Mouse (Mus musculus): ENCODE measurements around the gene Paxbp1.
"Not testable (repeated sequence)": the region's sequence is repeated elsewhere in the genome, so short reads cannot be mapped to it uniquely, and the experiment has no call there.

Gene Paxbp1

DNA sequence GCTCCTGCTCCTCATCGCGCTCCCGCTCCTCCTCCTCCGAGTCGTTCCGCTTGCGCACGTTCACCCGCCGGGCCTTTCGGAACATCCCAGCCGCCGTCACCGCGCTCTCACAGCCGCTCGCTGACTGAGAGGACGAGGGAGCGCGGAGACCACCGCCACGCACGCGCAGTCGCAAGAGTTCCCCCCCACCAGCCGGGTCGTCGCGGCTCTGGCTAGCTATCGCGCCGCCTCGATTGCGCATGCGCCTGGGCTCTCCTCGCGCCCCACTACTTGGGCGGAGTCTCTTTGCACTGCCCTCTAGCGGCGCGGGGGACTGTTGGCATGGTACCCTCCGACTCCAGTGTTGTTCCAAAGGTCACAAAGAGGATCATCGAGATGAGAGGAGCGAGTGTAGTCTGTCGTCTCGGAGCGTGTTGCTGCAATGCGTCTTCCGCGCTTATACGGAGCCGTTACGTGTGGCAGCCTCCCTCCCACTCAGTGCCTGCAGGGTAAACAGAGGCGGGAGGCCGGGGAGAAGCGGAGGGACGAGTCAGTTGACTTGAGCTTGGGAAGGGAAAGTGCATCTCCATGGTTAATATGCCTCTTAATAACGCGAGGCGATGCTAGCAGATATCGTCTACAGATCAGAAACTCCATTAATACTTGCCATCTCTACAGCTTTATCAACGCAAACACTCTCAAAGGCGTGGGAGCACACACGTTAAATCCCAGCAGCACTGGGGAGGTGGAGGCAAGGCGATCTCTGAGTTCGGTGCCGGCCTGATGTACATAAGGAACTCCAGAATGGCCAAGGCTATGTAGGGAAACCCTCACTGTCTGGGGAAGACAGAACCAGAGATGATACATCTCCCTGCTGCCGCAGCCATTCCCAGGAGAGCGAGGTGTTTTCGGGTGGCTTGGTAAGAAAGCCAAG is at the start of gene Paxbp1:
Gene Paxbp1 (minus strand): TSS at position 274 of the 913 bp plus-strand sequence.
- DNase-seq (ENCODE audit: low spot score): peak; percentile 89

DNA sequence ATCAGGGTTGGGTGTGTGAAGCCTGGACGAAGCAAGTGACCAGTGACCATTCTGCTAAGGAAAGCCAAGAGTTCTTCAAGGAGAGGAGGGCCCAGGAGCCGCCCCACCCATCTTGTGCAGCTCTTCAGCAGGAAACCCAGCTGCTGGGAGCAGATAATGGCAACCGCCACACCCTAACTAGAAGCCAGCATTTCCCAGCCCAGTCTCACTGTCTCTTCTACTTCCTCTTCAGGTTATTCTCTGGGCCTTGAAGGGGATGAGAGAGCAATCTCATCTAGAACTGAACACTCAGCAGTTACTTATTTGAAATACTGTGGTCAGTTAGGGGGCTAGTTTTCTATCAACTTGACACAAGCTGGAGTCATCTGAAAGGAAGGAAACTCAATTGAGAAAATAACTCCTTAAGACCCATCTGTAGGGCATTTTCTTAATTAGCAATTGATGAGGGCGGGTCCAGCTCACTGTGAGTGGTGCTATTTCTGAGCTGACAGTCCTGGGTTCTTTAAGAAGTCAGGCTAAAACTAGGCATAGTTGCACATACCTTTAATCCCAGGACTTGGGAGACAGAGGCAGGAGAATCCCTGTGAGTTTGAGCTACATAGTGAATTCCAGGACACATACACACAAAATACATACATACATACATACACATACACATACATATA is 42.4 kb upstream of the Paxbp1 start:
- DNase-seq (ENCODE audit: low spot score): peak; percentile 71

DNA sequence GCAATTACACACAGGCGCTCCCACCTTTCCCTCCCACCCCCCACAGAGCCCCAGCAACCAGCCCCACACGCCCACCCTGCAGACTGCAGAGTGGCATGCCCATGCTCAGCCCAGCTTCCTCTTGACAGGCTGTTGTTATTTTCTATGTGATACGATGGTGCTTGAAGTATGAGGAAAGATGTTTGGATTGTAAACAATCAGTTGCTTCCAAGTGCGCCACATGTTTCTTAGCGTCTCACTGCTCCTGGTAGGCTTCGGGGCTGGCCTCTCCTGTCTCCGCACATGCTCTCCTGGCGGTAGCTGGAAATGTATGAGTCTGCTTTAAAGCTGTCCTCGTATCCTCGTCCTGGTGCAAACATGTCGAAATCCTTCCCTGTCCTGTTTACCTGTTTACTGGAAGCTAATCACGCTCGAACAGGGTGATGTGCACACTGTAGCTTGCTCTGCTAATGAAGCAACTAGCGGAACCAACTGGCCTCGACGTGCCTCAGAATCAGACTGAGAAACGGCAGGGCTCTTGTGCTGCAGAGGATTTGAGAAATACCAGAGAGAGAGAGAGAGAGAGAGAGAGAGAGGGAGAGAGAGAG is 41.0 kb upstream of the Paxbp1 start:
- no peak for DNase-seq (ENCODE audit: low spot score)

DNA sequence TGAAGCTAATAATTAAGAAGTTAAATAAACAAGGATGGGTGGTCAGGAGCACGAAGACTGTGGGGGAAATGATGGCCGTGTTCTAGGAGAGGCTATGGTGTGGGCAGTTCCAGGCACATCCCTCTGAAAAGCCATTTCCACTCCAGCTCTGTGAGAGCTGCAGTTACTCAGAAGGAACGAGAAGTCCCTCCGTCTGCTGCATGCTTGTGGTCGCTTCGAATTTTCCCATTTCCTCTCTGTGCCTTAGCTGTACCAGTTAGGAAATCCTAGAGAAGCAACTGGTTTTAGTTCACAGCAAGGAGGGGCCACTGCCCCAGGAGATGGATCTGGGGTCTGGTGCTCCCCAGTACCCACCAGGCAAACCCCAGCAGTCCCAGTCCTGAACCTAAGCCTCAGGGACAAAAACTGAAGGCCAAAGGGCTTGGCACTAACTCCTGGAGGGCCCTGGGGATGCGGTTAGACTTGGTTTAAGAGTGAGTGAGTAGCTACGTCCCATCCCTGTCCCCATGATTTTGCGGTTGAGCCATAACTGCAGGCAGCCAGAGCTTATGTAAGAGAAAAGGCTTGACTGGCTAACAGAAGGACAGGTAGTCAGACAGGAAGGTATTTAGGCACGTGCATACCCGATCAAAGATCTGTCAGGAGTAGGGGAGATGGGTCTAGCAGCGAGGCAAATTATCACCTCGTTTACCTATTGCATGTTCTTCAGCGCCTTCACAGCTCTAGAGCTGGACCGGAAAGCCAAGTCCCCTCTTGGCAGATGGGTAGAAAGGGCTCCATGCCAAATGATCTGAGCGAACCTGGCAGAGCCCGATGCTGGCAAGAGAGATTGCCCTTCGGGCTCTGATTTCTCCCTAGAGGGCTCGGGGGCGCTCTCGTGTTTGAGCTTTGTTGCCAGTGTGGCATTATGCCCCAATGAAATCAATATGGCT is 40.2 kb upstream of the Paxbp1 start:
- no peak for DNase-seq (ENCODE audit: low spot score)

DNA sequence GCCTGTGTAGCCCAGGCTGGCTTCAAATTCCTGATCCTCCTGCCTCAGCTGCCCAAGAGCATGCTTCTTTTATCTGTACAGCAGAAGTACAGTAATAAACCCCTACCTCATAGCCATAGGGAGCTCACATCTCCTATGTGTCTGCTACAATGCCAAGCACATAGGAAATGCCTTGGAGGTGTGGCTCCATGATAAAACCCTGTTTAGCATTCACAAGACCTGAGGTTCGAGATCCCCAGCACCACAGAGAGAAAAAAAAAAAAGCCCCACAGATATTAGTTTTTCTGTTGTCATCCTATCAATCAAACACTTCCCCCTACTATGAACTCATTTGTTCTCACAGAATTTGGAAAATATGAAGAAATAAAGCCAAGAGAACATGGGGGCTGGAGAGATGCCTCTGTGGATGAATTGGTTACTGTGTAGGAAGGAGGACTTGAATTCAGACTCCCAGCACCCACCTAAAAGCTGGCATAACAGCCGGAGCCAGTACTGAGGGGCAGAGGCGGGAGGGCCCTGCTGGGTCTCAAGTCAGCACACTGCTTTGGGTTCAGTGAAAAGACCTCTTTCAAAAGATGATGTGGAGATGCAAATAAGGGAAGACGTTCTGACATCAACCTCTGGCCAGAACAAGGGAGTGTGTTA is 38.8 kb upstream of the Paxbp1 start:
- no peak for DNase-seq (ENCODE audit: low spot score)

DNA sequence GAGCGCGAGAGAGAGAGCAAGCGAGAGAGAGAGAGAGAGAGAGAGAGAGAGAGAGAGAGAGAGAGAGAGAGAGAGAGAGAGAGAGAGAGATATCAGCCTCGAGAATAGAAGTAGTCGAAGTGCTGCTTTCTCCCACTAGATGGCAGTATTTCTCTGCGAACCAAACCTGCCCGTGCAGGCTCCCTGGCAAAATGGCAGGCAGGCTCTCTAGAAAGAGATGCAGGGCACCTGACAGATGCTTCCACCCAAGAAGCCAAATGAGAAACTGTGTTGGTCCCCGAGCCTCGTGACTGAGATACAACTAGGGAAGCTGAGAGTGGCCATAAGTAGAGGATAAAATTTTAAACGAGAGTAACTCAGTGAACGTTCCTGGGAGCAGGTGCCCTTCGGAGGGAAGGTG is 37.2 kb upstream of the Paxbp1 start:
- DNase-seq (ENCODE audit: low spot score): peak; percentile 56

DNA sequence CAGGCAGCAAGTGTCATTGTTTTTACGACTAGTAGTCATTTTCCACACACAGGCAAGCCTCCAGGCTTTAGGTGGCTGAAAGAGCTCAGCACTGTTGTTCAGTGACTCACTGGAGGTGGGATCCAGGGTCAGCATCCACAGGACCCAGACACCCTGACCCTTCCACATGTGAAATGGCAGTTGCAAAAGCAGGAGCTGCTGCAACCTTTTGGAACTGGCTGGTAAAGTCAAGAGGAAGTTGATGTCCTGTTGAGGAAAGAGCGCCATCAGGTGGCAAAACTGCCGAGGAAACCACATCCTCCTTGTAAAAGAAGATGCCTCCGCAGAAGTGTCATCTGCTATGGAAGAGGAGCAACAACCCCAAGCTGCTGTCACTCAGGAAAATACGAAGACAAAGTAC is 31.8 kb upstream of the Paxbp1 start:
- DNase-seq (ENCODE audit: low spot score): no peak

DNA sequence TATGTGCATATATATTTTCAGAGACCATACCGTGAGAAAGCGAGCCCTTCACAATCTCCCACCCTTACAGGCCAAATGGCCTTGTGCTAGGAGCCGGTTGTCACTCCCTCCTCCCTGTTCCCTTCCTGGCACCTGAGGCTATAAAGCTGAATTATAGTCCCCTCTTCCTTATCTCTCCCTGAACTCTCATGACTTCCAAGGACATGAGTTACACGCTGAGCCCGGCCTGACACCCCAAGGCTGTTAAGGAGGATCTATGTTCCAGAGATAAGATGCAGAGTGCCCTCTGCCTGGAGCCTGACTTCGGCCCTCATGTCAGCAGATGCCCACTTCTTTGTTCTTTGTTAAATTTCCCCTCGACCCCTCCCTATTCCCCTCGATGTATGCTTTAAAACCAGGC is 31.1 kb upstream of the Paxbp1 start:
- DNase-seq (ENCODE audit: low spot score): not testable (repeated sequence)

DNA sequence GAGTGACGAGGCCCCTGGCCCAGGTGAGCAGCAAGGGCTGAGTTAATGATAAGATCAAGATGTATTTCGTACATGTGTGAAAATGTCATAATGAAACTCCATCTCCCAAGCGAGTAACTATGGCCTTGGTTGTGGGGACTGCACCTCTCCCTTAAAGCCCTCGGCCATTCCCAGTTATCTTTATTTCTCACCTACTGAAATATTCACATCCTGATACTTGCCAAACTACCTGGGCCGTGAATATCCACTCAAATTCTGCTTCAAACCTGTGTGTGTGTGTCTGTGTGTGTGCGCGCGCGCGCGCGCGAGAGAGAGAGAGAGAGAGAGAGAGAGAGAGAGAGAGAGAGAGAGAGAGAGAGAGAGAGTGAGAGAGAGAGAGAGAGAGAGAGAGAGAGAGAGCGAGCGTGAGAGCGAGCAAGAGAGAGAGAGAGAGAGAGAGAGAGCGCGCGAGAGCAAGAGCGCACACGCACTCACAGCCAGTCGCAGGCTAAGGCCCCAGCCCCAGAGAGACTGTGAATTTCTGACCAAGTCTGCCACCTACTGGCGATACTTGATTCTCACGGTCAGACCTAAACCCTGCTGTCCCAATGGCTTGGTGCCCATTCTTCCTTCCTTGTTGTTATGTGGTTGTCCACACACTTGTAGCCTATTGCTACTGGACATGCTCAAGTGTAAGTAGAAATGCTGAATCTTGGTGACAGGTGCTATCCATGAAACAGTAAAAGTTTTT is 29.0 kb upstream of the Paxbp1 start:
- DNase-seq (ENCODE audit: low spot score): peak; percentile 69

DNA sequence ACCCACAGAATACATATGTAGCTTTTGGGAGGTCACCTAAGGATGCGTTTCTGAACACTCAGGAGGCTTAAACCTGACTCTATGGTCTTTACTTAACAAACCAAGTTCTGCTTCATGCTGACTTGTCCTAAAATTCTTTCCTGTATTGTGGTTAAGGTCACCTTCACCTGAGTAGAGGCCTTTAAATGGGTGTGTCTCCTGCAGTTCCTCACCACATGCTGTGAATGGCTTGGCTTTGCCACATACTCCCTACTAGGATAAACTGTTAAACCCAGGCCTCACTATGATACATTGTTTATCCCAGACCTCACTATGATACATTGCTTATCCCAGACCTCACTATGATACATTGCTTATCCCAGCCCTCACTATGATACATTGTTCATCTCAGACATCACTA is 27.9 kb upstream of the Paxbp1 start:
- no peak for DNase-seq (ENCODE audit: low spot score)

DNA sequence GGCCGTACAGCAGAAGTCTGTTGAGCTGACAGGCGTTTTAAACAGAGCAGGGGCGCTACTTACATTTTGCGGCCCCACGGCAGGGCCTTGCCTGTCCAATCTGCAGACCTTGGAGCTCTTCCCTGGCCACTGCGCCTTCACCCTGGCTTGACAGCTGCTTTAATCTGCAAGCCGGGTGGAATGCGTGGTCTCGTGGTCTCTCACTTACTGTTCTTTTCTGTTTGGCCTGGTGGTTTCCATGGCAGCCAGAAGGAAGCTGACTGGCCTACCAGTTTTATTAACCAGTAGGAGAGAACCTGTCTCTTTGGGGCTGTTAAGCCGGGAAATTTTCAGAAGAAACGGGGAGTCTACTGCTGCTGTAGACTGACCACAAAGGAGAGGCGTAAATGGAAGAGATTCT is 24.6 kb upstream of the Paxbp1 start:
- DNase-seq (ENCODE audit: low spot score): no peak

DNA sequence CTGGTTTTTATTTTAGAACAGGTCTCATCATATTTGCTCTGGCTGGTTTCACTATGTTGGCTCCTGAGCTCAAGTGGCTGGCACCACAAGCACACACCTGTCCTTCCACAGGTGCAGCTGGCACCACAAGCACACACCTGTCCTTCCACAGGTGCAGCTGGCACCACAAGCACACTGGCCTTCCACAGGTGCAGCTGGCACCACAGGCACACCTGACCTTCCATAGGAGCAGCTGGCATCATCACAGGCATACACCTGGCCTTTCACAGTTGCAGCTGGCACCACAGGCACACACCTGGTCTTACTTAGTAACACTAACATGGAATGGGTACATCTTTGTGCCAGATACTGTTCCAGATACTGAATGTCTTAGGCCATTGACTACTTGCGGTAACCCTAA is 22.8 kb upstream of the Paxbp1 start:
- no peak for DNase-seq (ENCODE audit: low spot score)

DNA sequence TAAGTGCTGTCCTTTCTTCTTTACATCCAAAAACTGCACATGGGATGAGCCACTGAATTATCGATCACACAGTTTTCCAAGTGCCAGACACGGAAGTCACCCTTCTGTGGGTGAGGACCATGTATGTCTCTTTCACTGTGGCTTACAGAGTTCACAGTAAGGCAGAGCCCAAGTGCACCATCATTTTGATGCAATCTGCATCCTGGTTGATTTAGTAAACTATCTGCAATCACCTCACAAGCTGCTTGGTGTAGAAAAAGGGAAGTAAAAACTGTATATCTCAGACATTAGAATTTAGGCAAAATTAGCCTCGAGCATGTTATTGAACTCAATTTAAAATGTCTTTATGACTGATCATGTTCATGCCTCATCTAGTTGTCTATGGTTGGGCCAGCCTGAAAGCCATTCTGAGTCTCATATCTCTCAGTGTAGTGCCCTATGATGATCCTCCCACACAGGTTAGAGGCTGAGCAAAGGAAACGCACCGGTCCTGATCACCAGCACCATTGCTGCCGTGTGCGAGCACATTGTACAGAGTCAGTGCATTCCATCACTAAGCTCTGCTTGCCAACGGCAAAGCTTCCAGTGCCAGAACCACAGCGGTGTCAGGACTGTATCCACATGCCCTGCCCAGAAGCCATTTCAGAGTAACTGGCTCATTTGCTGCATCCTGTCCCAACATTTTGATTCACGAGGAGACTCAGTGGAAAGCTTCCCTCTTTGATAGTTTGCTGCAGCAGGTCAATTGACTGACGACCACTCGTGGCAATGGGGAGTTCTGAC is 20.4 kb upstream of the Paxbp1 start:
- no peak for DNase-seq (ENCODE audit: low spot score)

DNA sequence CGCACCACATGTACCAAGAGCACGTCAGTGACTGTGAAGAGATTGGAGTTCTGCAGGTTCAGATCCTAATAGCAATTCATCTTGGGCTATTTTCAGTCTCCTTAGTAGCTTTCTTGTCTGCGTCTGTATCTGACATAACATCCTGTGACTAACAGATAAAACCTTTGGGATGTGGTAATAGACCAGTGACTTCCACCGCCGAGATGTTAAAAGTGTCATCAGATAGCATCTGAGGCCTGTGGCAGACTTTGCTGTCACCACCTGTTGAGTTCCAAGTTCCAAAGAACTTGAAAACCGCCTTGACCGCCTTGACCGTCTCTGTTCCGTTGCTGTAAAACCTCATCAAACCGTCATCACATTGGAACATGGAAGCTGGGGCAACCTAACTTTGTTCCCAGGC is 19.4 kb upstream of the Paxbp1 start:
- no peak for DNase-seq (ENCODE audit: low spot score)

DNA sequence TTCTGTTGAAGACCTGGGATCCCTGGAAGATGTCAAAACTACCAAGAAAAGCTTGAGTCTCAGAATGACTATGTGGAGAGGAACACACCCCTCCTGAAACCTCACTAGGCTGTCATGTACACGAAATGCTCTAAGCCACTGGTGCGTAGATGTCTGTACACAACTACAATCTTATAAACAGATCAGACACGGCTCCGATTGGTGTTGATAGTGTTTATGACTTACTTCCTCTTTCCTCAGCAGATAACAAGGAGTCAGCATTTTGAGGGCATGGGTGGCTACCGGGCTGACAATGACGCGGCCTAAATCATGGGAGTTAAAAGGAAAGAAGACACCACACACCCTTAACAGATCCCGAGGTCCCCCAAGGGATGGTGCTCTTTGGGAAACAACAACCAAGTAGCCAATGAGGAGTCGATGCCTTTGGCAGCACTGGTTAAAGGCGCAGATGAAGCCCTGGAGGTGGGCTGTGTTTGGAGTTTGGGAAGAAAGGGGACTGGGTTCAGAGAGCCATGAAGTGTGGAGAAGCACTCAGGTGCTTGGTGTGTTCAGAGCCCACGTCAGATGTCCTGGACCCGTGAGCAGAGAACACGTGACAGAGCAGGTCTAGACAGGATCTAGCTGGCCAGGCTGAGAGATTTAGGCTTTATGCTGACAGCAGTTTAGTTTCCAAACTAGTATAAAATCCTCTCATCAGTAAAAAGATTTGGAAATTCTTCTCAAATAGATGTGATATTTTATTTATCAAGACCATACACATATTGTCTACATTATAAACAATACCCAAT is 17.4 kb upstream of the Paxbp1 start:
- no peak for DNase-seq (ENCODE audit: low spot score)

DNA sequence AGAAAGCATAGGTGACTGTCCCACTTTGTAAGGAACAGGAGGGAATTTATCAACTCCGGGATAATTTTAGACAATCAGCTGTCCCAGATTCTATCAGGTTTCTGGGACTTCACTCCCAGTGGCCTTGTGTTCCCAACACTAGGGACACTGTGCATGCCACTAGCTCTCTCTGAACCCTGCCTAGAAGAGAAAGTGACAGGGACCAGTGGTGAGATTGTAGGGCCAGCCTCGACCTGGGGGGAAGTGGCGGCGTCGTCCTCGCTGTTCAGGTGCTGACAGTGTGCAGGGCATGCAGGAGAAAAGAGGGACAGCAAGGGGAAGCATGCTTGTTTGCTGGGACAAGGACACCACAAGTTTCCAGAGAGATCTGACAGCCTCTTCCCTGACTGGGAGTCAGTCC is 13.4 kb upstream of the Paxbp1 start:
- no peak for DNase-seq (ENCODE audit: low spot score)

DNA sequence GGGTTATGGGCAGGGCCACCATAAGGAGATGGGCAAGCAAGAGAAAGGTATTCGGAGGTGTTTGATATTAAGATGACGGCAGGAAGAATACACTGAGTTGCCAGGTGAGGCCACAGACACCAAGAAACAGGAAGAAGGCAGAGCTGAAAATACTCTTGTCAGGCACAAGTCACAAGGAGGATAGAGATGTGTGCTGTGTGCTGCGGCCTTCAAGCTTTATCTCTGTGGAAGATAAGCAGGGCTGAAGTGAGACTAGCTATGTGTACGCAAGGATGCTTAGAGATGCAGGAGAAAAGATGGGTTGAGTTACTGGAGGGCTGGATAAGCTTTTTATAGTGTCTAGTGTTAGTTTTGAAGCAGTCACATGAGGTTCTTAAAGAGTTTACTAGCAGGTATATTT is 12.9 kb upstream of the Paxbp1 start:
- no peak for DNase-seq (ENCODE audit: low spot score)

DNA sequence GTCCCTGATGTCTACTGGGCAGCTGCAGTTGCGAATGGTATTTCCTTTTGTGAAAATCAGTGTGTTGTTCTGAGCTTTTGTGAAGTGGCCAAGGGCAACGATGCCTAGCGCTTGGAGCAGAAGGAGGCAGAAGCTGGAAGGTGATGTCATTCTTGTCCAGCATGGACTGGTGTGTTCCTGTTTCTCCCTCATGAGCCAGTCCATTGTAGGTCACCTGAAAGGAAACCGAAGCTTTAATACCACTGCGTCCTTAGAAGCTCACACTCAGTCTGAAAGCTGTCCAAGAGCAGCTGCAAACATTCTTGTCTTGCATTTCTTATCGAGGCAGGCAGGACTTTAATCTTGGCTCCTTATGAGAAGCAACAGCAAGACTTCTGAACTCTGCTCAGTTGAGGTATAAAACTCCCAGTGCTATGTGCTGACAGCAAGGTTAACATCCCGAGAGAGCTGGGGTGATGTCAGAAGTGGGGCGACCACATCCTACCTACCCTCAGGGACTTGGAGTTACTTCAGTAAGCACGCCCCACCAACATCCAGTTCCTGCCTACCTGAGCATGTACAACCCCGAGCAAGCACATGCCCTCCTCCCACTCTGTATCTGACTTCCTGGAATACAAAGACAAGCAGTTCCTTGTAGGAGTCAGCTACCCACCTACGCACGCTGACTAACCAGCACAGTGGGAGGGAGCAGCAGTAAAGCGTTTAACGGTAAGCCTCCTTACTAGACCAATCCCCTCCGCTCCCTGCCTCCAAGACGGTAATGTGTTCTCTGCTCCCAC is 11.9 kb upstream of the Paxbp1 start:
- DNase-seq (ENCODE audit: low spot score): peak; percentile 26

All from spleen, adult 12 weeks (tissue).